Mouse (Mus musculus) bone marrow, adult 2 months (tissue): Measurements from ENCODE around the gene Vegfa.

Experiments
- CTCF ChIP-seq: fragments of 200-500 bp; IDR thresholded peaks from 2 replicates; pipeline ENCODE4 v1.5.1; 2011; ENCODE audit warnings: low read length, control low read depth; ENCODE audit not compliant: control insufficient read depth, insufficient read depth
- POLR2A ChIP-seq: fragments of 200-500 bp; IDR thresholded peaks from 2 replicates; pipeline ENCODE4 v1.6.1; 2011; ENCODE audit warnings: low read depth, mild to moderate bottlenecking, control low read depth, low read length, borderline replicate concordance; ENCODE audit not compliant: control insufficient read depth

- TF ChIP-seq POLR2A (no peak), CTCF (no peak)
These were observed 28.1 kb upstream of the Vegfa start for GRCm38 (mm10) chr17:46060253-46060652.
